Mouse (Mus musculus) heart, embryonic 14.5 days (tissue): ENCODE measurements around the gene Eno2. TPM values are rescaled to one million over a fixed set of nuclear protein-coding genes. Genes with fewer than 3 reads are reported as not detected.

Source experiments
- ATAC-seq: fragments of 200-750 bp; cut with Nextera tagmentation; 2 replicates; pipeline ENCODE4 v1.8.0; 2017; ENCODE audit warnings: low read depth, moderate TSS enrichment; ENCODE audit not compliant: insufficient number of reproducible peaks, insufficient read depth, low FRiP score
- H3K27ac ChIP-seq, 2 experiments: fragments of 200-500 bp in 1 of 2; fragments of 300-500 bp in 1 of 2; sonication (generic) in 1 of 2; replicated peaks in 1 of 2; 2 replicates each; pipeline ENCODE4 v1.5.1; 2012 to 2014; ENCODE audit warnings: low read depth in 2 of 2, low read length in 2 of 2, control low read depth in 1 of 2, mild to moderate bottlenecking in 1 of 2, mixed read lengths in 1 of 2; ENCODE audit not compliant: control insufficient read depth in 1 of 2, insufficient read depth in 1 of 2
- H3K27me3 ChIP-seq: fragments of 300-500 bp; sonication (generic); 2 replicates; pipeline ENCODE4 v1.6.1; 2014; ENCODE audit warnings: mild to moderate bottlenecking, low read length, control low read depth; ENCODE audit not compliant: control insufficient read depth, insufficient read depth
- H3K36me3 ChIP-seq: fragments of 300-500 bp; sonication (generic); 2 replicates; pipeline ENCODE4 v1.6.1; 2014; ENCODE audit warnings: mild to moderate bottlenecking, control low read depth, low read length, mixed read lengths; ENCODE audit not compliant: control insufficient read depth, insufficient read depth
- H3K4me1 ChIP-seq, 2 experiments: fragments of 200-500 bp in 1 of 2; fragments of 300-500 bp in 1 of 2; sonication (generic) in 1 of 2; 2 replicates each; pipeline ENCODE4 v1.6.1; 2012 to 2014; ENCODE audit warnings: low read length in 2 of 2, control low read depth in 1 of 2, mixed read lengths in 1 of 2; ENCODE audit not compliant: control insufficient read depth in 2 of 2, insufficient read depth in 2 of 2
- H3K4me2 ChIP-seq: fragments of 300-500 bp; sonication (generic); 2 replicates; pipeline ENCODE4 v1.6.1; 2014; ENCODE audit warnings: mild to moderate bottlenecking, low read length
- H3K4me3 ChIP-seq, 2 experiments: fragments of 200-500 bp in 1 of 2; fragments of 300-500 bp in 1 of 2; sonication (generic) in 1 of 2; 2 replicates each; pipeline ENCODE4 v1.5.1; 2012 to 2014; ENCODE audit warnings: low read length in 2 of 2, mild to moderate bottlenecking in 2 of 2, control low read depth in 1 of 2, low read depth in 1 of 2, moderate library complexity in 1 of 2; ENCODE audit not compliant: control insufficient read depth in 1 of 2, insufficient read depth in 1 of 2
- H3K9ac ChIP-seq: fragments of 300-500 bp; sonication (generic); 2 replicates; pipeline ENCODE4 v1.6.1; 2014; ENCODE audit warnings: mild to moderate bottlenecking, low read length
- H3K9me3 ChIP-seq: fragments of 300-500 bp; sonication (generic); 2 replicates; pipeline ENCODE4 v1.6.1; 2016; ENCODE audit warnings: low read length, control low read depth; ENCODE audit not compliant: control insufficient read depth
- WGBS: fragments of 180-500 bp; shearing (Covaris S2); extraction: QIAGEN DNeasy Blood & Tissue Kit; methylation state at CpG from one replicate; pipeline ENCODE4 v1.1.7; 2014; 5-methylcytosine and 5-hydroxymethylcytosine counted together
- polyA plus RNA-seq: library from polyadenylated mRNA; unstranded; fragments of >200 nt; fragmentation: Nextera tagmentation; extraction: Ambion mirVana; gene quantifications from 2 replicates; pipeline ENCODE4 v1.2.1, GENCODE M21; 2014

Gene Eno2
- polyA plus RNA-seq, 1 experiment from 2014 or later = 4.2 TPM

DNA sequence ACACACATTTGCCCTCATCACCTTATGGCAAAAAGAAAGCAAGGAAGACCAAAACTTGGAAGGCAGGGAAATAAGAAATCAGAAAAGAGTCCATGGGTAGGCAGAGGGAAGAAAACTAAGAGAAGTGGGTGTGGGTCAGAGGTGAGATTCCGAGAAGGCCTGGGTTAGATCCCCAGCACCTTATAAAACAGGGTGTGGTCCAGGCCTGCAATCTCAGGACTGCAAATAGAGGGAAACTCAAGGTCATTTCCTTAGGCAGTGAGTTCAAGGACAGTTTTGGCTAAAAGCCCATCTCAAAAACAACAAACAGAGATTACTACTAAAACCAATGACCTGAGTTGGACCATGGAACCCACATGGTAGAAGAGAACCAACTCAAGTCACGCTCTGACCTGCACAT lies 15.6 kb downstream of the Eno2 start:
- H3K4me3 ChIP-seq = no peak overlapping the region
- peaks cover 22 to 37% of the 10 kb centered on the region in 2 experiments for H3K4me1 ChIP-seq
- 80% methylated on average over 2 of the region's 2 CpGs for WGBS
- H3K4me2 ChIP-seq = no peak overlapping the region
- no peaks in the 10 kb centered on the region for H3K9me3 ChIP-seq
- no peak overlapping the region for H3K27ac ChIP-seq
- ATAC-seq = no peak
- no peak overlapping the region for H3K9ac ChIP-seq
- H3K36me3 ChIP-seq = peaks cover 24% of the 10 kb centered on the region
- no peaks in the 10 kb centered on the region for H3K27me3 ChIP-seq

DNA sequence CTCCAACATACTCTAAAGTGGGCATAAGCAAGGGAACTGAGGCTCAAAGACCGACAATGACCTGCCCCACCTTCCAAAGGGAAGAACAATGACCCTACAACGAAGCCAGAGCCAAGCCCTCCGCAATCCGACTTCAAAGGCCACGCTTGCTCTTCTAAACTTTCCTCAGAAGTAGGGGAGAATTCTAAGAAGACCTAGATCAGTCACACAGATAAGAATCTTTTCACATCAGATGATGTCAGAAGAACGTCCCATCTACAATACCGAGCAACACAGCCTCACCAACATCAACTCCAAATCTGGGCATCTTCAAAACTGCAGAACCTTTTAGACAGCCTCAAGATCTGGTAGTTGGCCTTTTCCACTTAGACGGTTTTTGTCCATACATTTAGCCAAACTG lies 19.1 kb downstream of the Eno2 start:
- Histone ChIP-seq H3K27ac (no peak overlapping the region), H3K4me2 (no peak overlapping the region), H3K27me3 (no peaks in the 10 kb centered on the region), H3K9me3 (no peaks in the 10 kb centered on the region), H3K4me3 (no peak overlapping the region), H3K9ac (no peak overlapping the region), H3K36me3 (peaks cover 45% of the 10 kb centered on the region), H3K4me1 (peaks cover 12 to 28% of the 10 kb centered on the region in 2 experiments)
- ATAC-seq = no peak
- WGBS = 88% methylated on average over 8 of the region's 8 CpGs

DNA sequence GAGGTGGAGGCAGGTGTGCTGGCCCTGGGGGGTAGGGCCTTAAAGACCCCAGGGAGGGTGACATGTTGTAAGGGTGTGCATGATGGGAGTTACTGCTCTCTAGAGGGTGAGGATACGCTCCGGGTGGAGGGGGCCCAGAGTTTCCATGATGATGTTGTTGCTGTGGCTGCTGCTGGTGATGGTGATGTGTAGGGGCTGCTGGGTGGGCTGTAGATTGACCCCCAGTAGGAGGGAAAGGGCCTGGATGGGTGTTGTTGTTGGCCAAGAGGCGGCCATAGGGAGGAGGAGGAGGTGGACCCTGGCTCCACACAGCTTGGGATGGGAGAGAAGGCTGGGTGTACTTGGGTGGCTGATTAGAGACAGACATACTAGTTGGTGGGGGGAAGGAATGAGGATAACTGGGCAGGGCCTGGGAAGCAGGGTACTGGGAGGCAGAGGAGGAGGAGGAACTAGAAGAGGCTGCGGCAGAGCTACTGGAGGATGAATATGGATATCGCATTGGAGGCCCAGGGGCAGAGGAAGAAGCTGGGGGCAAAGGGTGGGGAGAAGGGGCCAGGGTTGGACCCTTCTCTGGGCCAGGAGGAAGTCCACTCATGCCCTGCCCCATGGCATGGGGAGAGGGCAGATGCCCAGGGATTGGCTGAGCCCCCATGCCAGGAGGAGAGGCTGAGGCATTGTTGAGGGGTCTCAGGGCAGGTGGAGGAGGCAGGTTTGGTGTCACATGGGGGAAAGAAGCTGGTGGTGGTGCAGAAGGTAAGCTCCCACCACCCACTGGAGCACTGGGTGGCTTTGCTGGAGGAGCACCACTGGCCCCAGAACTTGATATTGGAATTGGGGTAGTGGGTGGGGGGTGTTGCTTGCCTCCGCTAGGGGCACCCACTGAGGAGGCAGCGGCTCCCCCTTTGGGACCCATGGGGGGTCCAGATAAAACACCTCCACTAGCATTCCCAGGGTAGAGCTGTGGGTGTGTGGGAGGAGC lies 22.5 kb downstream of the Eno2 start:
- peak overlapping the region; percentile 98 for H3K4me2 ChIP-seq
- H3K36me3 ChIP-seq = peaks cover 70% of the 10 kb centered on the region
- H3K4me1 ChIP-seq = peaks cover 7 to 18% of the 10 kb centered on the region in 2 experiments; a peak in 3 of 4 replicates
- H3K9ac ChIP-seq = peak overlapping the region; percentile 93
- H3K27ac ChIP-seq = no peak overlapping the region
- peak overlapping the region in 1 of 2 experiments; percentile 58; a peak in 1 of 4 replicates for H3K4me3 ChIP-seq
- H3K27me3 ChIP-seq = no peaks in the 10 kb centered on the region
- 87% methylated on average over 7 of the region's 7 CpGs for WGBS
- H3K9me3 ChIP-seq = no peaks in the 10 kb centered on the region
- ATAC-seq = no peak

DNA sequence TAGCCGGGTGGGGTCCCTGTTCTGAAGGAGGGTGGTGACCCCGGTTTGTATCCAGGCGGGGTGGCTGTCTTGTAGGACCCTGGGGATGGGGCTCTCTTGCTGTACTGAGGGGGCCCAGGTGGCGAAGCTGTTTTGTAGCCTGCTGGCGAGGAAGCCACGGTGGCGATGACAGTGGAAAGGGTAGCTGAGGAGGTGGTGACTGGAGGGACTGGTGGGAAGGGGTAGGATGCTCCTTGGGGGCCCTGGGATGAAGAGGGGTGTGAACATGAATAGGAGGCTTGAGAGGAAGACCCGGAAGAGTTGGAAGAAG lies 23.2 kb downstream of the Eno2 start:
- WGBS = 24% methylated on average over 8 of the region's 8 CpGs
- Histone ChIP-seq H3K27me3 (no peaks in the 10 kb centered on the region), H3K4me2 (peak overlapping the region; percentile 98), H3K9ac (peak overlapping the region; percentile 93), H3K9me3 (no peaks in the 10 kb centered on the region), H3K27ac (peak overlapping the region in 1 of 2 experiments; percentile 83; a peak in 2 of 4 replicates), H3K4me1 (peaks cover 9 to 22% of the 10 kb centered on the region in 2 experiments), H3K4me3 (peak overlapping the region; percentile 42 to 58), H3K36me3 (peaks cover 66% of the 10 kb centered on the region)
- ATAC-seq = no peak

DNA sequence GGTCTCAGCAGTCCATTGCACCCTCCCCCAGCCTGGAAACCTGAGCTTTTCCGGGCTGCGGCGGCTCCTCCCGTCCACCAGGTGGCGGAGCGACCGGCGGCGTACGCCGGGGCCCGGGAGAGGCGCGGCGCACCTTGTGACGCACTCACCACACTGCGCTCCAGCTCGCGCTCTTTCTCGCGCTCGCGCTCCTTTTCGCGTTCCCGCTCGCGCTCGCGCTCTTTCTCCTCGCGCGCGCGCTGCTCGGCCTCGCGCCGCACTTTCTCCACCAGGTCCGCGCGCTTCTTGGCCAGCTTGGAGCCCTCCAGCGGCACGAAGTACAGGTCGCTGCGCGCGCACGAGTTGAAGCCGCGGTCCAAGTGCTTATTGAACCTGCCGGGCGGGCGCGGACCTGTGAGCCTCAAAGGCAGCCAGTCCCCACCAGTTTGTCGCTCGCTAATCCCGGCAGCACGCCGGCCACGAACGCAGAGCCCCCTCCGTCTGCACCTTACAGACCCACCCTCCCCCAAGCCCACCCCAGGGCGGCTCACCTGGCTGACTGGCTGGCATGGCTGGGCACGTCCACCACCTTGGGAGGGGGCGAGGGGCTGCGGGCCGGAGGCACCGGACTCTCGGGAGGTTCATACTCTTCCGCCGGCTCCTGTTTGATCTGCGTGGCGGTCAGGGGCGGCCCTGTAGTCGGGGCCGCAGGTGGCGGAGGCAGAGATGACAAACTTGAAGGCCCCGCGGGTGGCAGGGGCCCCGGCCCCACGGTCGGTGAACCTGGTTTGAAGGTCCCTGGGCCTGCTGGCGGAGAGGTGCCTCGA lies 23.8 kb downstream of the Eno2 start:
- WGBS = under 1% methylated on average over 84 of the region's 85 CpGs
- H3K36me3 ChIP-seq = peaks cover 63% of the 10 kb centered on the region
- ATAC-seq = peak; percentile 79

DNA sequence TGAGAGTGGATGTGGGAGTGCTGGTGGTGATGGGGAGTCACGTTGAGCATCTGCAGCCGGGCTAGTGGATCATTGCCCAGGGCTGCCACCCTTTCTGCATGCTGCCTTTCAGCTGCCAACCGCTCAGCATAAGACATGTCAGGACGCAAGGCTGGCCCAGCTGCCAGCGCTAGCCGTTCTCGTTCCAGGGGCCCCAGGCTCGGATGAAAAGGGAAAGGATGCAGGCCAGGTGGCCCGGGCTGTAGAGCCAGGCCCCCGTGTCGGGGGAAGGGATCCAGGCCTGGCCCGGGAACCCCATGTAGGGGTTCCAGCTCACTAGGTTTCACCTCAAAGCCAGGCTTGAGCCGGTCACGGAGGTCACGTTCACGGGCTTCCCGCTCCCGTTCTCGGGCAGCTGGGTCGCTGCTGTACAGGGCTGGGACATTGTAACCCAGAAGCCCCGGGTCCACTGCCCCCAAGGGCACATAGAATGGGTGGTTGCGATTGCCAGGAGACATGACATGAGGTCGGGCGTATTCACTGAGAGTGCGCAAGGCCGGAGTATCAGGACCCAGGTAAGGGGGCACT lies 24.6 kb downstream of the Eno2 start:
- Histone ChIP-seq H3K27me3 (no peaks in the 10 kb centered on the region), H3K36me3 (peaks cover 60% of the 10 kb centered on the region), H3K4me3 (peak overlapping the region; percentile 24 to 58), H3K4me2 (peak overlapping the region; percentile 98), H3K4me1 (peaks cover 11 to 25% of the 10 kb centered on the region in 2 experiments), H3K9me3 (no peaks in the 10 kb centered on the region), H3K9ac (peak overlapping the region; percentile 70), H3K27ac (peak overlapping the region; percentile 52 to 56; a peak in 2 of 4 replicates)
- WGBS = 71% methylated on average over 26 of the region's 26 CpGs
- ATAC-seq = no peak

More for the DNA sequence above, 23.8 kb downstream of the Eno2 start:
- Histone ChIP-seq H3K27me3 (no peaks in the 10 kb centered on the region), H3K4me1 (peaks cover 9 to 22% of the 10 kb centered on the region in 2 experiments), H3K9me3 (no peaks in the 10 kb centered on the region), H3K9ac (peak overlapping the region; percentile 93), H3K4me2 (peak overlapping the region; percentile 98), H3K4me3 (peak overlapping the region; percentile 42 to 58), H3K27ac (peak overlapping the region; percentile 52 to 83)

DNA sequence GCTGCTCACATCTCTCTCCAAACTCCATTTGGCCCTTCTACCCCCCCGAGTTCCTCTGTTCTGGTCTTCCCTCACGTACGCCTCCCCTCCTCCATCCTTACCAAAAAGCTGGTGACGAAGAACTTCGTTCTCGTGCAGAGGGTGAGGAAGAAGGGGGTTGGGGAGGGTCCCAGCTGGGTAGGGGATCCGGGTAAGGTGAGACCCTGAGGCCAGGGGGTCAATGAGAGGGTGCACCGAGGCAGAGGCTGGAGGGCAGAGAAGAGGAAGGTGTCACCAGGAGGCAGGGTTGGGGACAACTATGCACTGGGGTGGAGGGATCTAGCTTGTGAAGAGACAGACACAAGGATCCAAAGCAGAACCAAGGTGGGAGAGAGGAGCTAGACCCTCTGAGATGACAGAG lies 25.8 kb downstream of the Eno2 start:
- Histone ChIP-seq H3K9me3 (no peaks in the 10 kb centered on the region), H3K27me3 (no peaks in the 10 kb centered on the region), H3K4me2 (no peak overlapping the region), H3K27ac (no peak overlapping the region), H3K4me1 (peaks cover 15 to 36% of the 10 kb centered on the region in 2 experiments), H3K36me3 (peaks cover 53% of the 10 kb centered on the region), H3K4me3 (no peak overlapping the region), H3K9ac (no peak overlapping the region)
- WGBS = 89% methylated on average over 8 of the region's 8 CpGs
- ATAC-seq = no peak
